Mouse (Mus musculus): ENCODE results near the gene Thsd4.

GRCm38 (mm10) chr9:60269807-60270206 is 252.0 kb downstream of the Thsd4 start:
- TF ChIP-seq POLR2A (IDR thresholded peaks at IDR 0.05; ENCODE audit: insufficient read length, low read depth) = no peak
- no peak for TF ChIP-seq USF1 (IDR thresholded peaks at IDR 0.05; ENCODE audit: low read depth)
- no peak for TF ChIP-seq MAX (IDR thresholded peaks at IDR 0.05; ENCODE audit: low read depth)
- no peak for TF ChIP-seq MYOG (IDR thresholded peaks at IDR 0.05; ENCODE audit: control insufficient read depth in 1 of 3, insufficient read depth in 1 of 3, insufficient read length in 2 of 3, low read depth in 2 of 3)
- TF ChIP-seq POLR2AphosphoS2 (IDR thresholded peaks at IDR 0.05; ENCODE audit: insufficient read length, low read depth) = no peak
- TF ChIP-seq TCF12 (IDR thresholded peaks at IDR 0.05; ENCODE audit: insufficient read depth, poor library complexity, severe bottlenecking) = no peak
- TF ChIP-seq REST (IDR thresholded peaks at IDR 0.05; ENCODE audit: insufficient read depth, insufficient read length) = no peak
- no peak for TF ChIP-seq E2F4 (IDR thresholded peaks at IDR 0.05; ENCODE audit: insufficient read depth)
- TF ChIP-seq SRF (IDR thresholded peaks at IDR 0.05; ENCODE audit: control insufficient read depth, insufficient read length, low read depth) = no peak
- no peak for TF ChIP-seq MYOD1 (IDR thresholded peaks at IDR 0.05; ENCODE audit: control insufficient read depth in 1 of 3, insufficient read length in 2 of 3, low read depth in 2 of 3)
- TF ChIP-seq TCF3 (IDR thresholded peaks at IDR 0.05; ENCODE audit: insufficient read length, low read depth) = no peak
- TF ChIP-seq CEBPB (IDR thresholded peaks at IDR 0.05; ENCODE audit: insufficient read depth, poor library complexity, severe bottlenecking) = no peak

Measured in myocyte (in vitro differentiated cells).